Mouse (Mus musculus) megakaryocyte, embryonic 14.5 days (primary cell): ENCODE results near the gene Cenpv.

Experiments
- FLI1 ChIP-seq: IDR thresholded peaks from 2 replicates; pipeline ENCODE4 v1.6.1; 2012; ENCODE audit warnings: low read length, inconsistent platforms, mixed read lengths
- GATA1 ChIP-seq: IDR thresholded peaks from 3 replicates; pipeline ENCODE4 v1.6.1; 2012; ENCODE audit warnings: mixed read lengths, low read length, inconsistent platforms, borderline replicate concordance

DNA sequence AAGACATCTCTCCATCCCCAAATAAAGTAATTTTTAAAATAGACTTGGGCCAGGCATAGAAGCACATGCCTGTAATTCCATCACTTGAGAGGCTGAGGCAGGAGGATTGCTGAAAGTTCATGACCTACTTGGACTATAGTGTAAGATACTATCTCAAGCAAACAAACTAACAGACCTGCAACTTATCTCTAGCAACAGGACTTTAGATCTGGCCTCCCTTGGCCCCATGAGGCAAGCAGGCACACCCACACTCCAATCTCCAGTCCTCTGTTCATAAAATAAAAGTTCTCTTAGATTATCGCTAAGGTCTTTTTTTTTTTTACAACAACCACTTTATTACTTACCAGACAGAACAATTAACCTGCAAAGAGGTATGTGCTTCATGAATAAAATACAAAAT is 52.1 kb downstream of the Cenpv start:
- no peak for TF ChIP-seq GATA1
- TF ChIP-seq FLI1 = no peak
